Mouse (Mus musculus): ENCODE results near the gene 4921536K21Rik.

- TF ChIP-seq CTCF (IDR thresholded peaks at IDR 0.05) (no peak), EP300 (IDR thresholded peaks at IDR 0.05) (no peak)
Observed at GRCm38 (mm10) chr11:3904673-3905072, 9.8 kb upstream of the 4921536K21Rik start.
